Mouse (Mus musculus): Measurements from ENCODE around the gene 1110002E22Rik. TPM values are rescaled to one million over a fixed set of nuclear protein-coding genes. Genes with fewer than 3 reads are reported as not detected.
A peak's percentile ranks its signal among the peaks of the same experiment; 100 is the strongest.

The 1110002E22Rik gene
- polyA plus RNA-seq, 1 experiment from 2014 or later = 12.1 TPM

DNA sequence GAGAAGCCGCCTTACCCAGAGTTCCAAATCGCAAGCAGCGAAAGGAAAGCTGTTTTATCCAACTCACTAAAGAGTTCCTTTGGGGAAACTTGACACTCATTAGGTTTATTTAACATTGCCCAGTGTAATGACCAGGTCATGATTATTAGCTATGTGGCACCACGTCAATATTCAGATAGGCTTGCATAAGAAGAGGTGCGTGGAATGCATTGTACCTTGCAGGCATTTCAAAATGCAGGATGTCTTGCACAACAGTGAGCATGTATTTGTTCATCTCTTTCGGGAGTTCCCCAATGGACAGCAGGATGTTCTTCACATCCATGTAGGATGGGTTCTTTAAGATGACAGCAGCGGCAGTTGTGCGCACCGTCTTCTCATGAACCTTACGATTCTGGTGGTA lies 42.0 kb downstream of the 1110002E22Rik start:
- no peaks in the 10 kb centered on the region; the same call in 1 of the 2 replicates for H3K4me1 ChIP-seq (replicated peaks)
- no peak overlapping the region for H3K27ac ChIP-seq (ENCODE audit: poor library complexity, severe bottlenecking)
- WGBS = 90% methylated on average over 10 of the region's 10 CpGs
- H3K4me3 ChIP-seq = no peak overlapping the region
- no peaks in the 10 kb centered on the region for H3K27me3 ChIP-seq (replicated peaks)
- no peak overlapping the region for H3K9ac ChIP-seq
- no peak overlapping the region for H3K4me2 ChIP-seq
- no peaks in the 10 kb centered on the region for H3K36me3 ChIP-seq
- no peaks in the 10 kb centered on the region for H3K9me3 ChIP-seq (replicated peaks)
- ATAC-seq (ENCODE audit: insufficient number of reproducible peaks, low FRiP score) = no peak

GRCm38 (mm10) chr3:138110910-138111782 lies 46.3 kb downstream of the 1110002E22Rik start:
- ATAC-seq (ENCODE audit: insufficient number of reproducible peaks, low FRiP score) = no peak

GRCm38 (mm10) chr3:138114106-138114505 lies 49.3 kb downstream of the 1110002E22Rik start:
- no peaks in the 10 kb centered on the region for H3K9me3 ChIP-seq (replicated peaks)
- no peak overlapping the region for H3K27ac ChIP-seq (ENCODE audit: poor library complexity, severe bottlenecking)
- H3K4me3 ChIP-seq = no peak overlapping the region
- peaks cover 19% of the 10 kb centered on the region for H3K4me1 ChIP-seq (replicated peaks)
- H3K36me3 ChIP-seq = no peaks in the 10 kb centered on the region
- H3K27me3 ChIP-seq (replicated peaks) = no peaks in the 10 kb centered on the region
- no peak for ATAC-seq (ENCODE audit: insufficient number of reproducible peaks, low FRiP score)
- no peak overlapping the region for H3K9ac ChIP-seq
- 79% methylated on average over 17 of the region's 17 CpGs for WGBS
- H3K4me2 ChIP-seq = no peak overlapping the region

More at GRCm38 (mm10) chr3:138110910-138111782, 46.3 kb downstream of the 1110002E22Rik start:
- H3K9ac ChIP-seq = no peak overlapping the region
- H3K27ac ChIP-seq (ENCODE audit: poor library complexity, severe bottlenecking) = no peak overlapping the region
- H3K4me2 ChIP-seq = no peak overlapping the region
- WGBS = 87% methylated on average over 19 of the region's 19 CpGs
- no peaks in the 10 kb centered on the region for H3K27me3 ChIP-seq (replicated peaks)
- H3K4me1 ChIP-seq (replicated peaks) = no peaks in the 10 kb centered on the region
- no peaks in the 10 kb centered on the region for H3K36me3 ChIP-seq
- no peak overlapping the region for H3K4me3 ChIP-seq
- H3K9me3 ChIP-seq (replicated peaks) = no peaks in the 10 kb centered on the region

DNA sequence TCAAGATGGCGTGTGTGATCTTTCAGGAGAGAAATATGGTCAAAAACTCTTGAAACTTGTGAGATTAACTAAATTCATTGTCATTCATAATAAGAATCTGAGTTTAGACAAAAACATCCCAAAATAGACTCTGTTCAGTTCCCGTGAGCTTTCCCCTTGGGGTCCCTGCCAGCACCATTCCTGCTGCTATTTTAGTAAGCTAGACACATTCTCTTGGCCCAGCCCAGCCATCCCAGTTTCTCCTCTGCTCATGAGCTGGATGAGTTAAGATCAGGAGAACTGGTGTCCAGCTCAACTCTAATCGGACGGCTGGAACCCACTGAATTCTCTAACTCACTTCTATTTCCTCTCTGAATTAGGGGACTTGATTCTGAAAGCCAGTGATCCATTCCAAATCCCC lies 52.0 kb downstream of the 1110002E22Rik start:
- Histone ChIP-seq H3K27me3 (replicated peaks) (no peaks in the 10 kb centered on the region), H3K9me3 (replicated peaks) (no peaks in the 10 kb centered on the region), H3K9ac (no peak overlapping the region), H3K36me3 (no peaks in the 10 kb centered on the region), H3K4me3 (no peak overlapping the region), H3K4me1 (replicated peaks) (peaks cover 25% of the 10 kb centered on the region), H3K27ac (ENCODE audit: poor library complexity, severe bottlenecking) (peak overlapping the region; percentile 44; the same call in 1 of the 2 replicates), H3K4me2 (no peak overlapping the region)
- 67% methylated on average over 4 of the region's 4 CpGs for WGBS
- no peak for ATAC-seq (ENCODE audit: insufficient number of reproducible peaks, low FRiP score)

DNA sequence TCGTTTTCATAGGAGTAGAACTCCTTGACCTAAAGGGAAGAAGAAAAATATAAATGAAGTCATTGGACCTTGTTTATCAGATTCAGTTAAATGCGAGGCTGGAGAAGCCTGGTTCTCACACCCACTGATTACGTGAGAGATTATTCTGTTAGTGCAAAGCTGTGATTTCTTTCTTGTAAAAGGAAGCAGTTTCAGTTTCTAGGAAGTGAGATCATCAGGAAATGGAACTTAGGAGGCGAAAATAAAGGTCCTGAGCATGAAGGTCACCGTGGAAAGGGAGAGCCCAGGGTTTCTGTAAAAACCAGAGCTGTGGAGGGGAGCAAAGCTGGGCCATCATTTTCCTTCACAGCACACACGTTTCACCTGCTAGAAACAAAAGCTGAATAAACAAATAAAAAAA lies 53.5 kb downstream of the 1110002E22Rik start:
- Histone ChIP-seq H3K9me3 (replicated peaks) (no peaks in the 10 kb centered on the region), H3K4me2 (no peak overlapping the region), H3K9ac (no peak overlapping the region), H3K27ac (ENCODE audit: poor library complexity, severe bottlenecking) (peak overlapping the region; percentile 42), H3K27me3 (replicated peaks) (no peaks in the 10 kb centered on the region), H3K4me3 (no peak overlapping the region), H3K36me3 (no peaks in the 10 kb centered on the region), H3K4me1 (replicated peaks) (peaks cover 25% of the 10 kb centered on the region)
- 45% methylated on average over 6 of the region's 6 CpGs for WGBS
- ATAC-seq (ENCODE audit: insufficient number of reproducible peaks, low FRiP score) = 0 out of 2 replicates have a peak, but pooled peaks have one; percentile 18

DNA sequence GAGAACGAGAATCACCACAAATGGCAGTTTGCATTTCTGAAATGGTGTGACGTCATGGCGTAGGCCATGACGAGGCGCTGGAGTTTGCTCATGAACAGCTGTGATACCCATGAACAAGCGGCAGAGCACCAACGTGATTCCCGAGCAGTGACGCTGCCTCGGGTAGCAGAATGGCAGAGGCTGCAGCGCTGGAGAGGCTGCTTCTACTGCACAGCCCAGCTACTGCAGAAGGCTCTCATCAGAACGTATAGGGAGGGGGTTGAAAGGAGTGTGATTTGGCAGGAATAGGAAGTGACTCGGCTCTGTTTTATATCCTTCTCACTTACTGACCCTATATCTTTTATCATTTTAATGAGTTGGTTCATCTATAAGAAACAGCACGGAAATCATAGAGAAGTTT lies 54.0 kb downstream of the 1110002E22Rik start:
- Histone ChIP-seq H3K4me2 (peak overlapping the region; percentile 29; the same call in 1 of the 2 replicates), H3K36me3 (no peaks in the 10 kb centered on the region), H3K4me3 (no peak overlapping the region), H3K27me3 (replicated peaks) (no peaks in the 10 kb centered on the region), H3K4me1 (replicated peaks) (peaks cover 25% of the 10 kb centered on the region), H3K9ac (no peak overlapping the region), H3K27ac (ENCODE audit: poor library complexity, severe bottlenecking) (peak overlapping the region; percentile 42), H3K9me3 (replicated peaks) (no peaks in the 10 kb centered on the region)
- ATAC-seq (ENCODE audit: insufficient number of reproducible peaks, low FRiP score) = peak; percentile 59; the same call in 1 of the 2 replicates
- whole genome bisulfite sequencing = 51% methylated on average over 14 of the region's 14 CpGs

DNA sequence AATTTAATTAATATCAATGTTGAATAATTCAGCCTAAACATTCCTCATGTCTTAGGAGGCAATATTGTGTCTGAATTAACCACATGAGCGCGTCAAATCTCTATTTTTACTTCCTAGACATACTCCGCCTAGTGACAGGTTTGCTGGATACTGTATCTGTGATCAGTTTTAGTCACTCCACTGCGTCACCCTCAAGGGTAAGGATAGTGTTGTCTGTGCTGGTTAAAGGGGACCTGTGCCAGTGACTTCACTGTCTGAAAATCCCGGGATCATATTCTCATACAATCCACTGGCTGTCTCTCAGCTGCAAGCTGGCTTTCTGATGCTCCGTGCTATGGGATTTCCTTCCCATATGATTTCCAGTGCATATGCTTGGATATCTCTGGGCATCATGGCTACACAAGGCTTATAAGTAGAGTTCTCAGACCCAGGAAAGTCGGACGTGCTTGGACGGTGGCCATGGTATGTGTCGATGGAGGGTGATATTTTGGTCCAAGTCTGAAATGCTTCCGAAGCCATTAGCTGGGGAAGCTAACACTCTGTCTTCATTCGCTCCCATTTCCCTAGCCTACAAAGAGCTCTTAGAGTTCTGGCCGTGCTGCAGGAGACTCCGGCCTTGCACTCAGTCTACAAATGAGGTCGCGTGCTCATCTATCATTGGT lies 54.7 kb downstream of the 1110002E22Rik start:
- Histone ChIP-seq H3K4me2 (peak overlapping the region; percentile 11; the same call in 1 of the 2 replicates), H3K9ac (no peak overlapping the region), H3K4me1 (replicated peaks) (peaks cover 25% of the 10 kb centered on the region), H3K27me3 (replicated peaks) (no peaks in the 10 kb centered on the region), H3K27ac (ENCODE audit: poor library complexity, severe bottlenecking) (peak overlapping the region; percentile 70), H3K36me3 (no peaks in the 10 kb centered on the region), H3K4me3 (no peak overlapping the region), H3K9me3 (replicated peaks) (no peaks in the 10 kb centered on the region)
- 58% methylated on average over 16 of the region's 16 CpGs for WGBS
- peak; percentile 53; the same call in 1 of the 2 replicates for ATAC-seq (ENCODE audit: insufficient number of reproducible peaks, low FRiP score)

- peaks cover 24% of the 10 kb centered on the region for H3K4me1 ChIP-seq (replicated peaks)
- no peak overlapping the region for H3K27ac ChIP-seq (ENCODE audit: poor library complexity, severe bottlenecking)
- H3K9me3 ChIP-seq (replicated peaks) = no peaks in the 10 kb centered on the region
- ATAC-seq (ENCODE audit: insufficient number of reproducible peaks, low FRiP score) = no peak
- H3K9ac ChIP-seq = no peak overlapping the region
- no peaks in the 10 kb centered on the region for H3K36me3 ChIP-seq
- H3K4me2 ChIP-seq = no peak overlapping the region
- WGBS = 87% methylated on average over 2 of the region's 2 CpGs
- no peaks in the 10 kb centered on the region for H3K27me3 ChIP-seq (replicated peaks)
- H3K4me3 ChIP-seq = no peak overlapping the region
These were observed 56.6 kb downstream of the 1110002E22Rik start for GRCm38 (mm10) chr3:138121461-138121860.

DNA sequence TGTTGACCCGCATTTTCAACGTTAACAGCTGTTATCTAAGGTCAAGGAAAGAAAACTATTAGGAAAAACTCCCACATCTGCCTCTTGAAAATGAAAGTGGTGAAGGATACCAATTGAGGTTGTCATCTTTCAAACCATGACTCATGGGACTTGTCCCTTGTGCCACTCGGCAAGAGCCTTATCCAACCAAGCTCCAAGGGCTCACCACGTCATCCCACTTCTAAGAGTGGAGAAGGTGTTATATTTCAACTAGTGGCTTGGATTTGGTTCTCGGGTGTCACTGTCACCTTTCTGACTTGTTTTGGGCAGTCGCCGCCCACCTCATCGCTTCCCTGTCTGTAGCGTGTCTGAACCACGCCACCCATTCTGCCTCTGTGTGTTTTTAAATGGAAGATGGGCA lies 59.0 kb downstream of the 1110002E22Rik start:
- 71% methylated on average over 10 of the region's 10 CpGs for WGBS
- Histone ChIP-seq H3K4me1 (replicated peaks) (peaks cover 10% of the 10 kb centered on the region), H3K4me3 (no peak overlapping the region), H3K36me3 (no peaks in the 10 kb centered on the region), H3K9ac (no peak overlapping the region), H3K27ac (ENCODE audit: poor library complexity, severe bottlenecking) (no peak overlapping the region), H3K4me2 (no peak overlapping the region), H3K27me3 (replicated peaks) (no peaks in the 10 kb centered on the region), H3K9me3 (replicated peaks) (no peaks in the 10 kb centered on the region)
- no peak for ATAC-seq (ENCODE audit: insufficient number of reproducible peaks, low FRiP score)

DNA sequence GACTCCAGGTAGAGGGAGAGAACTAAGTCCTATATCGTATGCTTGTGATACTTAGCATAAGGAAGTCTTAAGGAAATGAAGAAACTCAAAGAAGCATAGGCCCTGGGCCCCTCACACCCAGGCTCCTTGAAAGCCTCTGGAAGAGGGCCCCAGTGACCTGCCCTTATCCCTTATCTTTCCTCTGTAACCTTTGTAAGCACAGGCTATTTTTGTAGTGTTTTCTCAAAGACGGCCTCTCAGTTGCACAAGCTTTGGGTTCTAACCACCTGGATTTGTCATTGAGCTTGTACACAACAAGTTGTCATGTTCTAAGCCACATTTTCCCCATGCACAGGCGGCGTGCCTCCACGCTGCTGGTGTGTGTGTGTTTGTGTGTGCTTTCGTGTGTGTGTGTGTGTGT lies 64.3 kb downstream of the 1110002E22Rik start:
- H3K4me1 ChIP-seq (replicated peaks) = peaks cover 15% of the 10 kb centered on the region
- no peak overlapping the region for H3K4me3 ChIP-seq
- H3K4me2 ChIP-seq = no peak overlapping the region
- no peaks in the 10 kb centered on the region for H3K9me3 ChIP-seq (replicated peaks)
- H3K36me3 ChIP-seq = no peaks in the 10 kb centered on the region
- ATAC-seq (ENCODE audit: insufficient number of reproducible peaks, low FRiP score) = no peak
- H3K27me3 ChIP-seq (replicated peaks) = no peaks in the 10 kb centered on the region
- H3K27ac ChIP-seq (ENCODE audit: poor library complexity, severe bottlenecking) = no peak overlapping the region
- 72% methylated on average over 6 of the region's 6 CpGs for WGBS
- H3K9ac ChIP-seq = no peak overlapping the region

GRCm38 (mm10) chr3:138130692-138131091 lies 65.8 kb downstream of the 1110002E22Rik start:
- ATAC-seq (ENCODE audit: insufficient number of reproducible peaks, low FRiP score) = no peak
- Histone ChIP-seq H3K9me3 (replicated peaks) (no peaks in the 10 kb centered on the region), H3K4me2 (no peak overlapping the region), H3K9ac (no peak overlapping the region), H3K4me3 (no peak overlapping the region), H3K4me1 (replicated peaks) (peaks cover 15% of the 10 kb centered on the region), H3K27ac (ENCODE audit: poor library complexity, severe bottlenecking) (no peak overlapping the region), H3K36me3 (no peaks in the 10 kb centered on the region), H3K27me3 (replicated peaks) (no peaks in the 10 kb centered on the region)
- WGBS = 58% methylated on average over 1 of the region's 1 CpGs

Measured in heart, embryonic 12.5 days (tissue).